Mouse (Mus musculus) cerebellum, postnatal 4 days (tissue): ENCODE data around the gene Ptpn22.
A peak's percentile ranks its signal among the peaks of the same experiment; 100 is the strongest.
"Not testable (repeated sequence)": the region's sequence is repeated elsewhere in the genome, so short reads cannot be mapped to it uniquely, and the experiment has no call there.

Source experiments
- DNase-seq, 2 experiments: peaks; one replicate each; pipeline ENCODE4 v3.0.0; 2022; ENCODE audit warnings: low spot score in 2 of 2, mixed read lengths in 1 of 2

Ptpn22 gene

GRCm38 (mm10) chr3:103858881-103859801 is at the start of gene Ptpn22:
TSS of gene Ptpn22 (plus strand) at chr3:103859795.
- DNase-seq, result no peak

GRCm38 (mm10) chr3:103809799-103810150 is 49.8 kb upstream of the Ptpn22 start:
- no peak for DNase-seq

GRCm38 (mm10) chr3:103810967-103811366 is 48.6 kb upstream of the Ptpn22 start:
- no peak for DNase-seq

GRCm38 (mm10) chr3:103827548-103827947 is 32.0 kb upstream of the Ptpn22 start:
- no peak for DNase-seq

- DNase-seq, result no peak
Observed at GRCm38 (mm10) chr3:103829036-103829435, 30.6 kb upstream of the Ptpn22 start.

- not testable (repeated sequence) for DNase-seq
Observed at GRCm38 (mm10) chr3:103830681-103831080, 28.9 kb upstream of the Ptpn22 start.

GRCm38 (mm10) chr3:103831146-103831545 is 28.4 kb upstream of the Ptpn22 start:
- no peak for DNase-seq

GRCm38 (mm10) chr3:103832426-103832825 is 27.2 kb upstream of the Ptpn22 start, which contains the start of gene Bcl2l15:
TSS of gene Bcl2l15 (plus strand) at chr3:103832601.
- DNase-seq, result no peak

GRCm38 (mm10) chr3:103834001-103834400 is 25.6 kb upstream of the Ptpn22 start:
- DNase-seq, result no peak

- DNase-seq, result no peak
Observed at GRCm38 (mm10) chr3:103835272-103835950, 24.2 kb upstream of the Ptpn22 start.

- no peak for DNase-seq
Observed at GRCm38 (mm10) chr3:103835951-103836310, 23.7 kb upstream of the Ptpn22 start.

GRCm38 (mm10) chr3:103836453-103836852 is 23.1 kb upstream of the Ptpn22 start:
- DNase-seq, result no peak

- no peak for DNase-seq
Observed at GRCm38 (mm10) chr3:103839711-103840110, 19.9 kb upstream of the Ptpn22 start.

GRCm38 (mm10) chr3:103840195-103840594 is 19.4 kb upstream of the Ptpn22 start:
- DNase-seq, result not testable (repeated sequence)

- DNase-seq, result not testable (repeated sequence)
Observed at GRCm38 (mm10) chr3:103840946-103841345, 18.6 kb upstream of the Ptpn22 start.

- DNase-seq, result peak in 1 of 2 experiments; percentile 18
Observed at GRCm38 (mm10) chr3:103850644-103851363, 8.8 kb upstream of the Ptpn22 start.

GRCm38 (mm10) chr3:103851481-103851880 is 8.1 kb upstream of the Ptpn22 start:
- no peak for DNase-seq

GRCm38 (mm10) chr3:103851882-103852281 is 7.7 kb upstream of the Ptpn22 start:
- DNase-seq, result no peak

- peak in 1 of 2 experiments; percentile 52 for DNase-seq
Observed at GRCm38 (mm10) chr3:103852565-103853299, 6.9 kb upstream of the Ptpn22 start.

- DNase-seq, result no peak
Observed at GRCm38 (mm10) chr3:103853804-103854203, 5.8 kb upstream of the Ptpn22 start.

- no peak for DNase-seq
Observed at GRCm38 (mm10) chr3:103857036-103857805, 2.4 kb upstream of the Ptpn22 start.
